Mouse (Mus musculus) telencephalon, adult 2 months (tissue): ENCODE data around the gene Kidins220.

Source experiments
- DNase-seq: peaks from one replicate; pipeline ENCODE4 v3.0.0-alpha.2; 2011; ENCODE audit warnings: low read depth, low spot score

Gene Kidins220

DNA sequence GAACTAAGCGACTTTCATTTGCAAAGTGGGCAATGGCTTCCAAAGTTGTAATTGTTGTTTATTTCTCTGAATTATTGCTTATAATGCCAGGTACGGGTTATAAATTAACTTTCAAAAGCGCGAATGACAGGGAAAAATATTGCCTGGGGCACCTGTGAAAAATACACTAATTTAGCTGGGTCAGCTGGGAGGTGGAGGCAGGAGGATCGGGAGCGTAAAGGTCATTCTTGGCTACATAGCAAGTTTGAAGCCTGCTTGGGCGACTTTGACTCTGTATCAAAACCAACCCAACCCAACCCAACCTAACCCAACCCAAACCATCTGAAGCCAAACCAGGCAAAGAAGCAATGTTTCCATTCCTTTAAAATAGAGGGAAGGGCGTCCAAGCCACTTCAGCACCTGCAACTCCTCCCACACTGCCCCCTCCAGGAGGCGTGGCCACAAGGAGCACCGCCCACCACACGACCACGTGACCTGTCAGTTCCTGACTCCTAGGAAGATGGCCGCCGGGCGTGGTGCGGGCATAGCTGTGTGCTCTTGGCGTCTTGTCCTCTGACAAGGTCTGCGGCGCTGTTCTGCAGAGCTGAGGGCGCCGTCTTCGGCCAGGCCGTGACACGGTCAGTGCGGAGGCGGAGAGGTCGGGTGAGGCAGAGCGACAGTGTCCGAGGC is at the start of gene Kidins220:
TSS of gene Kidins220 (plus strand) at position 480 of the 669 bp plus-strand sequence.
- DNase-seq, result peak; percentile 82

DNA sequence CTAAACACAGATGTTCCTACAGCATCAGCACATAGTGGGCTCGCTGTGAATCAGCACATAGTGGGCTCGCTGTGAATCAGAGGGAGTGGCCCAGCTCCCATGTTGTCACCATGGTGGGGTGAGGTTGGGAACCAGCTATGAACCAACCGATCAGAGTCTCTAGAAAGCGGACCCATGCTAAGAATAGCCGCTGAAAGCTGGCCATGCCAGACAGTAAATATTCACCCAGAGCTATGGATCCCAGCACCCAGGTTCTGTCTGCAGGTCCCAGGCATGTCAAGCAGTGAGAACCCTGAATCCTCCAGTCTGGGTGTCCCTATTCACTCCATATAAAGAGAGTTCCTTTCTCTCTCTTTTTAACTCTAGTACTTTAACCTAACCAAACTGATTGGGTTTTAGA is 49.4 kb upstream of the Kidins220 start:
- DNase-seq, result no peak

- no peak for DNase-seq
Observed at GRCm38 (mm10) chr12:24925684-24926083, 49.0 kb upstream of the Kidins220 start.

DNA sequence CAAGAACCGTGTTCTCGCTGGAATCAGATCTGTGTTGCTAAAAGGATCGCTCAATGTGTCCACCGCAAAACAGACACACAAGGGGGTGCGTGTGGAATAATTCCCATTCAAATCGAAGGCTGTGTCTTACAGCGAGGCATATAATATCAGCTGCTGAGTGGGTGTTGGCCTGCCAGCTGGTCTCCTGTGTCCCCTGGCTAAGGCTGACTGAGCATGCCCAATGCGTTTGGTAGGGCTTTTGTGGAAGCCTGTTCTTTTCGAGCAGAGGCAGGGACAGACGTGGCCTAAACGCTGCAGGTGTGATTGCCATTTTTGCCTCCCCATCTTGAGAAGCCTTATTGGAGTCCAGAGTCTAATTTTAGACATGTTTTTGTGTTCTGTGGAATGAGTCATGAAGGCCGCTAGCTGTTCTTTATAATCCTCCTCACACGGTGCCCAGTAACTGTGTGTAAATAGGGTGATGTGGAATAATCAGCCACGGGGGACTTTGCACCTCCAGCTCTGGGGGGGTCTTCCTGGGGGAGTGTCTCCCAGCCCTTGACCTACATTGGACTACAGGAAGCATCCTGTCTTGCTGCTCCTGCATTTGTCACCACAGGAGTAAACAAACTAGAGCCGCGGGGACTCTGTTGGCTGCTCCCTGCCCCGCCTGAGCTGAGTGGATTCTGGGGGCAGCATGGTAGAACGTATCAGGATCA is 46.5 kb upstream of the Kidins220 start:
- DNase-seq, result peak; percentile 92

DNA sequence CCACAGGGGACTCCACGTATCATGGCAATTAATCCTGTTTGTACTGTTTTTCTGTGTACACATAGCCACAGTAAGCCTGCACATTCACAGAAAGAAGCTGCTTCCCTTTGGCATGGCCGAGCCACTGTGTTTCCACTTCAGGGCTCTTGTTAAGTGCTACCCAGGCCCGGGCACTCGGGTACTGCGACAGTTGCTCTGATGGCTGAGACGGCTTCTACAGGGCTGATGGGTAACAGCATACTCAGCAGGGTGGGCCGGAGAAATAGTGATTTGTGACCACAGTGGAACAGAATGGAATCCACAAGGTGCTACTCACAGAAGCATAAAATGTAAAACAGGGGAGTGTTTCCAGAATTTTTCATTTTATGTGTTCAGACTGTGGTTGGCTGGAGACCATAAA is 45.7 kb upstream of the Kidins220 start:
- no peak for DNase-seq

GRCm38 (mm10) chr12:24930760-24931159 is 44.0 kb upstream of the Kidins220 start:
- no peak for DNase-seq

GRCm38 (mm10) chr12:24932120-24932519 is 42.6 kb upstream of the Kidins220 start:
- DNase-seq, result no peak

- DNase-seq, result no peak
Observed at GRCm38 (mm10) chr12:24933206-24933775, 41.4 kb upstream of the Kidins220 start.

- no peak for DNase-seq
Observed at GRCm38 (mm10) chr12:24933996-24934395, 40.7 kb upstream of the Kidins220 start.

DNA sequence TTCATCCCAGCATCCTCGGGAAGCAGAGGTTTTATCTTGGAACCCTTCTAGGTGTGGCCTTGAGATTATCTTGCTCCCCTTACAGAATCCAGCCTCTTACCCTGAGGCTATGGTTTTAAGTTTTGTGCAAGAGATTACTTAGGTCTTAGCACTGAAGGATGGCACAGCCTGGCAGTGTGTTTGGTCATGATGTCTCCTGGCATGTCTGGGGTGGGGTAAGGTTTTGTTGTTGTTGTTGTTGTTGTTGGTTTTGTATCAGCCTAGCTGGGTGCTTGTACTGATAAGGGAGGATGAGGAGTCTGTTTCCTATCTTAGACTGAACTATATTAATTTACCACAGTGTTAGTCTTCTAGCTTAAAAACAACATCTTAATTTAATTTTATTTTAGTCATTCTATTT is 38.4 kb upstream of the Kidins220 start:
- no peak for DNase-seq

GRCm38 (mm10) chr12:24939372-24939771 is 35.4 kb upstream of the Kidins220 start:
- no peak for DNase-seq

DNA sequence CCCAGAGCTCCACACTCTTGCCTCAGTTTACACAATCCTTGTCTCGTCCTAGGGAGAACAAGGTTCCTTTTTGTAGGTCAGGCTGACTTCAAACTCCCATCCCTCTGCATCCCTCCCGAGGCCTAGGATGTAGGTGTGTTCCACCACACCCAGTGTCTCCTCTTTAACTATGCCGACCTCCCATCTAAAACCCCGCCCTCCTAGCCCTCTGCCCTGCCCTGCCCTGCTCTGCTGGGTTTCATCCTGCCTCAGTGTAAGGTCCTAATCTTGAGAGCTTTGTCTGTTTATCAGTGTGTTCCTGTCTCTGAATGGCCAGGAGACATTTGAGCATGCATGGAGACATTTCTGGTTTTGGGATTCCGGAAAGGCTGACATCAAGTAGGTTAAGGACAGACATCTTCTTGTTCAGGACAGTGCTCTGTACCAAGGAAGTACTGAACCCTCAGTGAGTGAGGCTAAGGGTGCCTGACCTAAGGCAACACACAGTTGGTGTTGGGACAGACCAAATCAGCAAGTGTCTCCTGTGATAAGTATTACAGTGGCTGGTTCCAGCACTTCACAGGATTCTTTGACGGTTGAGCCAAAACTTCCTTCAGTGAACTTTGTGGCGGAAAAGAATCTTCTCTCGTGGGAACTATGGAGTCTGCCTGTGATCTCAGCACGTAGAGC is 32.0 kb upstream of the Kidins220 start:
- DNase-seq, result no peak

GRCm38 (mm10) chr12:24943427-24943826 is 31.3 kb upstream of the Kidins220 start:
- no peak for DNase-seq

DNA sequence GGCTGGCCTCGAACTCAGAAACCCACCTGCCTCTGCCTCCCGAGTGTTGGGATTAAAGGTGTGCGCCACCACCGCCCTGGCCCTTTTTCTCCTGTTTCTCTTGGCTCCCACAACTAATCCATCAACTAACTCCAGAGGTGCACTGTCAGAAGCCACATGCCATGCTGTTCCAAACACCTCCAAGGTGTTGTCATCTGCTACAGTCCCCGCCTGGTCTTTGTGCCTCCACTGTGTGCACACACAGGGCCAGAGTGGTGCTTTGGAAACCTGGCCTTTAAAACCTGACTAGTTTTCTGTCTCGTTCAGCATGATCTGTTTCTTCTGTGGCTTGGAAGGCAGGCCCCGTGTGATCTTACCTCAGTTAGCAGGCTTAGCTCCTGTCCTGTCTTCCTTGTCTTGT is 30.1 kb upstream of the Kidins220 start:
- DNase-seq, result no peak

DNA sequence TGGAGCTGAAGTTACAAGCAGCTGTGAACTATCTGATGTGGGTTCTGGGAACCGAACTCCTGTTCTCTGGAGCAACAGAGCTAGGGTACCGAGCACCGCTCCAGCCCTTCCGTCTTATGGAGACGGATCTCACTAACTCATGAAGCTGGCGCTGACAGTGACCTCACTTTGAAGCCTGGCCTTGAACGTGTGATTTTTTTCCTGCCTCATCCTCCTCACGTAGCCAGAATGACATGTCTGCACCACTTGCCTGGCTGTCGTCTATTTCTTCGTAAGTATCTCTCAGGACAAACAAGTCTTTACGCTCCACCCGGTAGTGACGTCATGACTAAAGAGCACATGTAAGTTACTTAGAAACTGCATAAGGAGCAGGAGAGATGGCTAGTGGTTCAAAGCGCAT is 27.7 kb upstream of the Kidins220 start:
- no peak for DNase-seq

DNA sequence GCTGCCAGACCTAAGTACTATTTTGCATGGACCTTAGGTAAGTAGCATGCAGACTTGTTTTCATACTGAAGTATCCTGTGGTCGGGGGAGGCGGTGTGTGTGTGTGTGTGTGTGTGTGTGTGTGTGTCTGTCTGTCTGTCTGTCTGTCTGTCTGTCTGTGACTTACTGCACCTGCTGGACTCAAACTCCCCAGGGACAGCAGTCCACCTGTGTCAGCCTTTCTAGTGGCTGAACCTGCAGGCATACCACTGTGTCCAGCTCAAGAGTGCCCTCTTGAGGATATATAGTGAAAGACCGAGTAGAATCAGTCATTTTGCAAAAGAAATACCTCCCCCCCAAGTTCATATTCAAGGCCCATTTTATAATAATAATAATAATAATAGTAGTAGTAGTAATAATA is 26.4 kb upstream of the Kidins220 start:
- DNase-seq, result no peak

GRCm38 (mm10) chr12:24950376-24951046 is 24.2 kb upstream of the Kidins220 start:
- DNase-seq, result no peak

DNA sequence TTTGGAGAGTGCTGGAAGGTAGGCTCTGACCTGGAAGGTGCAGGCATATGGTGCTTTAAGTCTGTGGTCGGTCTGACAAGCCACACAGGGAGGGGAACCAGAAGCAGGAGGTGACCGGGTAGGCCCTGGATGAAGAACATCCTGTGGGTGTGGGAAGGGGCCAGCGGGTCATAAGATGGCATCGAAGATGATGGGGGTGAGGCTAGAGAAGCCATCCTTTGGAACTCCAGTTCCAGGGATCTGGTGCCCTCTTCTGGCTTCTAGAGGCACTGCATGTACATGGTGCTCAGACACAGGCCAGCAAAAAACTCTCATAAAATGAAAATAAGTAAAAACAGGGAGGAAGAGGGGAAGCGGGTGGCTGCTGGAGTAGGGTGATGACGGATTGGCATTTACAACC is 22.6 kb upstream of the Kidins220 start:
- DNase-seq, result no peak

- no peak for DNase-seq
Observed at GRCm38 (mm10) chr12:24955137-24955536, 19.6 kb upstream of the Kidins220 start.

DNA sequence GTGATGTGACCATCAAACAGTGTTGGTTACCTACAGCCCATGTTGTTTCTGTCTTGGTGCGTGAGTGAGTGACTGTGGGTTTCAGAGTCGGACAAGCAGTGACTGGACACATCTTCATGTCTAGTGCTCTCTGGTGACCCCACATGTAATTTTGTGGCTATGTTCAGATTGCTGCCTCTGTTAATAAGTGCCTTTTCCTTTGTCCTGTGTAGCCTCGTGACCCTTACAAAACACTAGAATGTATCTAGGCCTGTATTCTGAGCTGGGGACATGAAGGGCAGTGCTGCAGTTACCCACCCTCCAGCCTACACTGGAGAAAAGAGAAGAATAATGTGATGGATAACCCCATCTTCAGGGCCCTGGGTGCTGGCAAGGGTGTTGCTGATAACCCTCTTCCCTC is 16.2 kb upstream of the Kidins220 start:
- DNase-seq, result no peak

- no peak for DNase-seq
Observed at GRCm38 (mm10) chr12:24961821-24962220, 12.9 kb upstream of the Kidins220 start.
